Mouse (Mus musculus) spleen, adult 2 months (tissue): Measurements from ENCODE around the gene Cldn8.

Experiments used
- CTCF ChIP-seq: fragments of 200-500 bp; IDR thresholded peaks from 2 replicates; pipeline ENCODE4 v1.5.1; 2011; ENCODE audit warnings: mild to moderate bottlenecking, inconsistent platforms; ENCODE audit not compliant: insufficient read depth, insufficient read length, insufficient replicate concordance; ENCODE audit errors: extremely low read depth
- POLR2A ChIP-seq: fragments of 200-500 bp; IDR thresholded peaks from 2 replicates; pipeline ENCODE4 v1.6.1; 2011; ENCODE audit warnings: low read depth, low read length, inconsistent platforms

DNA sequence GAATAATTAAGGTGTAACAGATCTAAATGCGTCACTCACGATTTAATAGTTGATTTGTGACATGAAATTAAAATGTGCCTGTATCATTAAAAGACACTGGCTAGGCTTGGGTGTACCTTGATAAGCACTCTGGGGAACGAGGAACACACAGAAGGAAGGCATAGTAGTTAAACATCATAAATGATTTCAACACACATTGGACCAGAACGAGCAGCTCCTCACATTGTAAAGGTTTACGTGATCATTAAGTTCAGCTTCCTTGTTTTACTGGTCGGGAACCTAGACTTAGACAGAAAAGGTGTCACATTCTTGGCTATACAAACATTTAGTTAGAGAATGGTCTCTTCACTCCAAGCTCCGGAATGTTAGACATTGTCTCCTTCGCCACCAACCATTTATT, 37.3 kb upstream of the Cldn8 start:
- TF ChIP-seq POLR2A (no peak), CTCF (no peak)
